Mouse (Mus musculus) brain, embryonic 14.5 days (tissue): ENCODE measurements around the gene Gm9821. TPM values are rescaled to one million over a fixed set of nuclear protein-coding genes. Genes with fewer than 3 reads are reported as not detected.

Source experiments
- DNase-seq: peaks from one replicate; pipeline ENCODE4 v3.0.0-alpha.2; 2011; ENCODE audit warnings: low read depth
- CTCF ChIP-seq: fragments of 200-500 bp; IDR thresholded peaks from 2 replicates; pipeline ENCODE4 v1.5.1; 2012; ENCODE audit warnings: inconsistent platforms, mild to moderate bottlenecking, moderate library complexity, borderline replicate concordance; ENCODE audit not compliant: insufficient read depth, insufficient read length; ENCODE audit errors: extremely low read depth
- POLR2A ChIP-seq: fragments of 200-500 bp; IDR thresholded peaks from 2 replicates; pipeline ENCODE4 v1.6.1; 2012; ENCODE audit warnings: mild to moderate bottlenecking, inconsistent platforms, borderline replicate concordance; ENCODE audit not compliant: poor library complexity, insufficient read depth, insufficient read length, severe bottlenecking; ENCODE audit errors: extremely low read depth
- polyA plus RNA-seq: library from polyadenylated mRNA; depleted of rRNA; stranded (reverse); fragments of >200 nt; gene quantifications from 2 replicates; pipeline ENCODE4 v1.2.3, GENCODE M21; 2012

Gm9821 gene
- polyA plus RNA-seq, 1 experiment: not detected

DNA sequence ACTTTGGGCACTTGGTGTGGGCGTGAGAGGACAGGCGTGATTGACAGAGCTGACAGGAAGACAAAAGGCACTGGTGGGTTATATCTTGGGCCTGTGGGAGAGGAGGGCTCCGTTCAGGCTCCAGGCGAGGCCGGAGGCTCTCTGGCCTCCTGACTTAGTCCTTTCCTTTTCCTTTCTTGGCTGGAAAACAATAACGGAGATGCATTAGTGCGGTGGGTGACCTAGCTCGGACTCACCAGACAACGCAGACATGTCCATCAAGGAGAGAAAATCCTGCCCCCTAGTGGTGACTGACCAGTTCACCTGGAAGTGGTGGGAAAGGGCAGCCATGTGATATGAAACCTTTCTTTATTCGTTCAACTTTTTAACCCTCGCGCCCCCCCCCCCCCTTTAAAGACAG, 15.6 kb upstream of the Gm9821 start:
- TF ChIP-seq POLR2A: no peak
- TF ChIP-seq CTCF: peak; percentile 82
- DNase-seq: peak; percentile 89

DNA sequence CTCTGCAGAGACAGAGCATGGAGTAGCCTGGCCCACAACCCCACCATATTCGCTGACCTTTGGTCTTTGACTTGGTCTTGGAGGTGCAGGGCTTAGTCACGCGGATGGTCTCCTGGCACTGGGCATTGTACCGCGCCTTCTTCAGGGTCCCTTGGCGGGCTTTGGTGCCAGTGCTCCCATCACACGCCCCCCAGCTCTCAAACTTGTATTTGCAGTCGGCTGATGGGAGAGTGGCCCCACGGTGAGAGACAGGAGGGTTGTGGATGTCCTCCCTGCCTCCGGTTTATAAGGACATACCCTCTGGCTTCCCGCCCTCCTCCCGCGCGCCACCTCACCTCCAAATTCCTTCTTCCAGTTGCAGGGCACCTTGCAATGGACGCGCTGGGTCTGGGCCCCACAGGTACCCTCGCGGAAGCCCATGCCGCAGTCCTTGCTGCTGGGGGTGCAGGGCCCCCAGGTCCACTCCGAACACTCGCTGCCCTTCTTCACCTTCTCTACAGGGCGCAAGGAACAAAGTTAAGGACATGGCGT, 14.7 kb upstream of the Gm9821 start:
- peak; percentile 56 for DNase-seq
- TF ChIP-seq POLR2A (no peak), CTCF (no peak)

DNA sequence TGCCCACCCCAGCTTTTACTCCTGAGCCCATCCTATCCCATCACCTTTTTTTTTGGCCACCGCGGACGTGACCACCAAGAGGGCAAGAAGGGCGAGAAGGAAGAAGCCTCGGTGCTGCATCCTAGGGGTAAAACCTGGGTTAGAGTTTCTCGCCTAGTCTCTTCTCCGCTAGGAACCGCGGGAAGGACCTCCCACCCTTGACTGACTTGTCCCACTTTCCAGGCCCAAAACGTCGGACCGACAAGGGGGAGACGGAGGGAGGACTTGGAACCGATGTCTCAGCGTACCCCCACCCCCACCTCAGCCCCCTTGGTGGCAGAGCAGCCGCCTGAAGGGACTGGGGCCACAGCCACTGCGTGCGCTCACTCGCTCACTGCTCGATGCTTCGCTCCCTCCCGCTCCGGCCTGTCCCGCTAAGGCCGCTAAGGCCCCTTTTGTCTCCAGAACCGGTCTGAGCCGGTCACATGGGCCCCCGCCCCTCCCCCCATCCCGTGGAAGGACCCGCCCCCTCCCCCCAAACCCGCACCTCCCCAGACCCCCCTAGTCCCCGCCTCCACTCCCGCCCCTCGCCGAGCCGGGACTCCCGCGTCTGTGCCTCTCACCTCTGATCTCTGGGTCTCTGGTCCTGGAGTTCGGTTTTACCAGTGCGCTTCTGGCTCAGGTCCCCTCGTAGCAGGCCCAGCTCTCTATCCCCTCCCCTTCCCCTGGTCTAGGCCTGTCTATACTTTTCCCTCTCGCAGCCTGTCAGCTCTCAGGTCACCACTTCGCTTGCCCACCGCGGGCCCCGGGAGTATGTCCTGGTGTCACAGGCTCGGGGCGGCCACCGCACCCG, 14.0 kb upstream of the Gm9821 start:
- peak; percentile 61; the same call in 1 of the 2 replicates for TF ChIP-seq POLR2A
- TF ChIP-seq CTCF: no peak
- peak; percentile 91 for DNase-seq

GRCm38 (mm10) chr2:91932160-91932711, 13.3 kb upstream of the Gm9821 start, which contains the start of gene Mdk:
Mdk (minus strand) TSS chr2:91932297.
- DNase-seq: peak; percentile 47
- TF ChIP-seq POLR2A (no peak), CTCF (no peak)

- TF ChIP-seq POLR2A (no peak), CTCF (no peak)
- DNase-seq: no peak
Observed at GRCm38 (mm10) chr2:91932737-91933350, 12.7 kb upstream of the Gm9821 start.

GRCm38 (mm10) chr2:91933471-91933870, 12.0 kb upstream of the Gm9821 start:
- no peak for DNase-seq
- no peak for TF ChIP-seq CTCF
- no peak for TF ChIP-seq POLR2A

GRCm38 (mm10) chr2:91934016-91934415, 11.5 kb upstream of the Gm9821 start:
- TF ChIP-seq CTCF (no peak), POLR2A (no peak)
- DNase-seq: no peak

DNA sequence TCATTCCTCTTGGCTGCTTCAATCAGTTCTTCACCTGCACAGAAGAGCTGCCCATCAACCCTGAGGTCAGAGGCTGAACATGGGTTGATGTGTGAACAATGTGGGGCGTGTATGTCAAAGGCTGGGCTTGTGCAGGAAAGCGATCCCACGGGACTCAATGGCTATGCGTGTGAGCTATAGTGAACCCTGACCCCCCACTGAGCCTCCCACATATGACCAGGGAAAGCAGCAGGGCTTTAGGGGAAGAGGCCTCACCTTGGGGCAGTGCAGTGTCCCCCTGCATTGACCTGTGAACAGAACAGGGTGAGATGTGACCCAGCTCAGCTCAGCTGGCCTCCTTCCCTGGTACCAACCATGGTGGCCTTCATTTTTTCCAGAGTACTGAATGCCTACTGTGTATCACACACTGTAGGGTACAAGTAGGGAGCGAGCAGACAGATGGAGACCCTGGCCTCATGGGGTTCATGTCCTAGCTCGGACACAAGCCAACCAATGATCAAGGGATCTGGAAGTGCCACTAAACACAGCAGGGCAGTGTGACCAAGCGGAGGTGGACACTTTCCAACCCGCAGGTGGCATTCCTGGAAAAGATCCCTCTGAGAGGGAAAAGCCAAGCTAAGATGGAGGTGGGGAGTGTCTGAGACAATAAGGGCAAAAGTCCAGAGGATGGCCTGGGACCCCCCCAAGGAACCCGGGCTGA, 10.5 kb upstream of the Gm9821 start:
- no peak for TF ChIP-seq CTCF
- no peak for TF ChIP-seq POLR2A
- no peak for DNase-seq

- no peak for DNase-seq
- TF ChIP-seq CTCF (no peak), POLR2A (no peak)
Observed at GRCm38 (mm10) chr2:91936154-91936553, 9.3 kb upstream of the Gm9821 start.

DNA sequence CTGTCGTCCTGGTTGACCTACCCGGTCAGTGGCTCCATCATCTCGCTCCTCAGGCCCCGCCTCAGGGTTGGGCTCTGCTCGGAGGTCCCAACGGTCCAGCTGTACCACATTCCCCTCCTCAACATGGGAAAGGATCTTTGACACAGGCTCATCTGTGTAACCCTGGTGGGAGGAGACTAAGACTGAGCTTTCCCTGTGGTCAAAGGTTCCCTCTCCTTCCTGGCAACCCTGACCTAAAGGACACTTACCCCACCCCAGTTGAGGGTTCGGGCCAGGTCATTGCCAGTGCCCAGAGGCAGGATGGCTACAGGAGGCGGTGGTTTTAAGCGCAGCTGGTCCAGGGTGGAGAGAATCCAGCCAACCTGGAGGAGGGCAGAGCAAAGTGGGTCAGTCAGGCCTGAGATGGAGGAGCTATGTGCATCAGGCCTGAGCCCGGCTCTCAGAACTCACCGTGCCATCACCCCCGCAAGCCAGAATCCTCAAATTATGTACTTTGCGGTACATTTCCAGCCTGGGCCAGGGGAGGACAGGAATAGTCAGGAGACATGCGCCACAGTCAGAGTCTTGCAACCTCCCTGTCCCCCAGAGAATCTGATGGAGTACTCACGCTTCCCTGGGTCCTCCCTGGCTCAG, 6.1 kb upstream of the Gm9821 start:
- DNase-seq: no peak
- TF ChIP-seq CTCF (no peak), POLR2A (no peak)

DNA sequence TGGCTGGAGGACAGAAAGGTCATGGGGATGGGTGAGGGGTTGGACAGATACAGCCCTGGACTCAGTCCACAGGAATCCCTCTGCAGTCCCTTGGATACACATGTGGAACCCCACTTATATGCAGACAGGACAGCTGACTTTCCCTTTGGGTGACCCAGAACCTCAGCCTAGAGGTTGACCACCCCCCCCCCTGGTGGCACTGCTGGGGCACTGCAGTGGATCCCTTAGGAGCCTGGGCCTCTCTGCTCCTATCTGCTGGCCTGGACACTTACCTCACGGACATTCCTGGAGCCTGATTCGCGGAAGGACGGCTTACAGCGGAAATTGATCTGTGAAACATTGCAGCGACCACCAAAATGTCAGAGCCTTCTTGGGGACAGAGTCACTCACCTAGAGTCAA, 3.1 kb upstream of the Gm9821 start:
- TF ChIP-seq CTCF: peak; percentile 48; the same call in 1 of the 2 replicates
- TF ChIP-seq POLR2A: no peak
- no peak for DNase-seq
